Comparison of ENCODE assay signal across 29 mouse cellular contexts in the genomic region with DNA sequence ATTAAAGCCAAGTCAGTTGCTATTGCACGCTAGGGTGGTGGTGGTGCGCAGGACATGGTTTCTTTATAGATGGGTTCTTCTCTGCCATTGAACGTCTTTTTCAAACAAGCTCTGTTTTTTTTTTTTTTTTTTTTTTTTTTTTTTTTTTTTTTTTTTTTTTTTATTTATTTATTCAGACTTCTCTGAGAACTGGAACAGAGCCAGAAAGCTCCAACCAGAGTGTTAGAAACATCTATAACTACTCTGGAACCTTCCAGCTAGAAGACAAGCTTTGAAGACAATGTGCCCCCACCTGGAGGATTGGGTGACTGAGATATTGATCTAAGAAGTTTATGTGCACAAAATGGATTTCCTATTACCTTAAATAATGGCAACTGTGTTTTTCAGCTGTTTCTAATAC. TPM values are rescaled to one million over a fixed set of nuclear protein-coding genes. Genes with fewer than 3 reads are reported as not detected.
DNase-seq lines count a peak whose midpoint lies in the region; ATAC-seq and TF ChIP-seq lines count a peak whose summit lies in the region.
"Had no signal": no experiment of that assay in that cellular context is flagged by ENCODE, and none has a peak within 500 bp of the region (broad histone marks: within the 10 kb centered on the region; RNA-seq: fewer than 3 reads in every experiment).

No protein-coding gene starts in this region.

- DNase-seq in gastrocnemius, adult 2 months: no peak
- no peak for DNase-seq in gastrocnemius, adult 8-10 months (ENCODE audit: low spot score in 2 of 2)
- DNase-seq in lung, postnatal 0 days (ENCODE audit: low spot score): peak; percentile 45
- DNase-seq in lung, adult 18-20 months: no peak
- DNase-seq in adipocyte (ENCODE audit: low spot score): peak; percentile 52
- no peak for DNase-seq in stomach, postnatal 0 days (ENCODE audit: low spot score)
- no peak for DNase-seq in adrenal gland, postnatal 36 days
- DNase-seq: adrenal gland, postnatal 10 days; cerebellum, adult 11-12 months; cerebellum, adult 9-11 months; embryo, embryonic 11 days; gastrocnemius, postnatal 25 days; heart, adult 11 months; heart, postnatal 4 days; kidney, postnatal 14 days; layer of hippocampus, adult 9-11 months; retina, postnatal 1 day; right cerebral cortex, postnatal 14 days; thymus, adult 18-20 months; thymus, postnatal 4 days had no signal

- H3K9ac ChIP-seq in lung, postnatal 0 days (replicated peaks; ENCODE audit: low read depth): no peak overlapping the region
- no peak overlapping the region for H3K9ac ChIP-seq in stomach, postnatal 0 days (ENCODE audit: low read length)
- H3K9ac ChIP-seq: embryonic facial prominence, embryonic 13.5 days; heart, embryonic 12.5 days; hindbrain, embryonic 13.5 days; midbrain, embryonic 12.5 days; neural tube, embryonic 15.5 days had no signal

- no peak for TF ChIP-seq EP300 in lung, postnatal 0 days (IDR thresholded peaks at IDR 0.05)
- TF ChIP-seq EP300 in stomach, postnatal 0 days (optimal IDR thresholded peaks at IDR 0.05): no peak

- no peaks in the 10 kb centered on the region for H3K27me3 ChIP-seq in lung, postnatal 0 days (replicated peaks; ENCODE audit: insufficient read depth, low read length)
- H3K27me3 ChIP-seq in stomach, postnatal 0 days (ENCODE audit: control insufficient read depth, insufficient read depth, low read length): no peaks in the 10 kb centered on the region
- H3K27me3 ChIP-seq: CH12.LX; embryonic facial prominence, embryonic 13.5 days; heart, embryonic 12.5 days; hindbrain, embryonic 13.5 days; midbrain, embryonic 12.5 days; neural tube, embryonic 15.5 days had no signal

- no peak overlapping the region for H3K4me3 ChIP-seq in gastrocnemius, adult 2 months
- no peak overlapping the region for H3K4me3 ChIP-seq in lung, postnatal 0 days (ENCODE audit: low read depth, low read length)
- H3K4me3 ChIP-seq in stomach, postnatal 0 days (ENCODE audit: low read depth, low read length): no peak overlapping the region
- H3K4me3 ChIP-seq: embryonic facial prominence, embryonic 13.5 days; erythroblast, embryonic 14.5 days; heart, embryonic 12.5 days; hindbrain, embryonic 13.5 days; midbrain, embryonic 12.5 days; neural tube, embryonic 15.5 days had no signal

- no peak for ATAC-seq in lung, postnatal 0 days
- ATAC-seq in stomach, postnatal 0 days (ENCODE audit: low FRiP score, low TSS enrichment): no peak
- ATAC-seq: intestine, postnatal 0 days had no signal

- H3K36me3 ChIP-seq in lung, postnatal 0 days (ENCODE audit: insufficient read depth, low read length): no peaks in the 10 kb centered on the region
- H3K36me3 ChIP-seq in stomach, postnatal 0 days (ENCODE audit: control insufficient read depth, insufficient read depth, low read length): no peaks in the 10 kb centered on the region
- H3K36me3 ChIP-seq: embryonic facial prominence, embryonic 13.5 days; heart, embryonic 12.5 days; hindbrain, embryonic 13.5 days; midbrain, embryonic 12.5 days; neural tube, embryonic 15.5 days had no signal

- H3K27ac ChIP-seq in gastrocnemius, adult 2 months: peak overlapping the region; percentile 49; the same call in 1 of the 2 replicates
- no peak overlapping the region for H3K27ac ChIP-seq in lung, postnatal 0 days (ENCODE audit: low read length)
- H3K27ac ChIP-seq in stomach, postnatal 0 days (replicated peaks): peak overlapping the region; percentile 5; the same call in 1 of the 2 replicates
- H3K27ac ChIP-seq: embryonic facial prominence, embryonic 13.5 days; hindbrain, embryonic 13.5 days; midbrain, embryonic 12.5 days; neural tube, embryonic 15.5 days had no signal

- no peaks in the 10 kb centered on the region for H3K9me3 ChIP-seq in lung, postnatal 0 days (ENCODE audit: low read length)
- no peaks in the 10 kb centered on the region for H3K9me3 ChIP-seq in stomach, postnatal 0 days (ENCODE audit: control insufficient read depth, low read length)
- H3K9me3 ChIP-seq: embryonic facial prominence, embryonic 13.5 days; heart, embryonic 12.5 days; hindbrain, embryonic 13.5 days; midbrain, embryonic 12.5 days; neural tube, embryonic 15.5 days had no signal

- no peaks in the 10 kb centered on the region; the same call in 1 of the 2 replicates for H3K4me1 ChIP-seq in lung, postnatal 0 days (ENCODE audit: insufficient read depth, low read depth, low read length)
- no peaks in the 10 kb centered on the region for H3K4me1 ChIP-seq in stomach, postnatal 0 days (replicated peaks; ENCODE audit: control insufficient read depth, insufficient read depth)
- H3K4me1 ChIP-seq: embryonic facial prominence, embryonic 13.5 days; neural tube, embryonic 15.5 days had no signal

- no peak overlapping the region for H3K4me2 ChIP-seq in lung, postnatal 0 days (replicated peaks; ENCODE audit: low read depth, low read length)
- H3K4me2 ChIP-seq in stomach, postnatal 0 days (replicated peaks; ENCODE audit: low read depth): no peak overlapping the region
- H3K4me2 ChIP-seq: embryonic facial prominence, embryonic 13.5 days; heart, embryonic 12.5 days; hindbrain, embryonic 13.5 days; liver, embryonic 11.5 days; midbrain, embryonic 12.5 days; neural tube, embryonic 15.5 days had no signal

- TF ChIP-seq CTCF in gastrocnemius, adult 2 months (IDR thresholded peaks at IDR 0.05): no peak
- no peak for TF ChIP-seq CTCF in lung, postnatal 0 days (IDR thresholded peaks at IDR 0.05)
- no peak for TF ChIP-seq CTCF in stomach, postnatal 0 days (IDR thresholded peaks at IDR 0.05; ENCODE audit: low read depth)

- intact Hi-C loops in gastrocnemius, adult 2 months (cut with DNase I): loop anchor here (5.0 kb wide), 1 partner anchor 34 kb away; a partner anchor contains a TSS

- WGBS in lung, postnatal 0 days: 47% methylated on average over 3 of the region's 3 CpGs
- WGBS in stomach, postnatal 0 days: 28% methylated on average over 3 of the region's 3 CpGs

RNA-seq across cellular contexts. Expression of a gene that starts 26.2 kb away (rescaled TPM):
- 10 to 100 TPM; 22.2 to 25.1 TPM for total RNA-seq in gastrocnemius, adult 2 months (2021)
- 10 to 100 TPM; 22.7 to 30.0 (median 27.5) TPM for total RNA-seq in gastrocnemius, adult 8-10 months (2022)
- 24.7 and 25.7 TPM in 2 replicates for polyA plus RNA-seq in lung, postnatal 0 days (2015; fragmentation: Nextera tagmentation; extraction: Ambion mirVana)
- polyA plus RNA-seq in stomach, postnatal 0 days (2015; fragmentation: Nextera tagmentation; extraction: Ambion mirVana): 32.2 and 39.0 TPM in 2 replicates
- total RNA-seq in adrenal gland, postnatal 36 days (2021): 10 to 100 TPM; 35.6 to 37.3 TPM

RNA-seq across cellular contexts. Expression of a gene that starts 32.6 kb away (rescaled TPM):
- 1 to 10 TPM; 3.5 to 4.2 TPM for total RNA-seq in gastrocnemius, adult 2 months (2021)
- total RNA-seq in gastrocnemius, adult 8-10 months (2022): 1 to 10 TPM; 2.4 to 3.7 (median 3.1) TPM
- 22.5 and 23.1 TPM in 2 replicates for polyA plus RNA-seq in lung, postnatal 0 days (2015; fragmentation: Nextera tagmentation; extraction: Ambion mirVana)
- 27.3 and 28.8 TPM in 2 replicates for polyA plus RNA-seq in stomach, postnatal 0 days (2015; fragmentation: Nextera tagmentation; extraction: Ambion mirVana)
- total RNA-seq in adrenal gland, postnatal 36 days (2021): 1 to 10 TPM; 5.1 to 5.6 TPM

Comparison
In these comparisons a context has a peak if more than half of its experiments do, and no peak if none do; other contexts are left out.
1. DNase-seq: peak in lung, postnatal 0 days (single experiment) and adipocyte (single experiment); none in gastrocnemius, adult 2 months (single experiment), gastrocnemius, adult 8-10 months (0 of 2), lung, adult 18-20 months (0 of 2), stomach, postnatal 0 days (single experiment) and adrenal gland, postnatal 36 days (0 of 2).